Mouse (Mus musculus): ENCODE measurements at regions not wholly inside any gene's neighbourhood (a gene's known extent, or its start where the extent isn't known, plus 50 kb on each side); places are given as distances from the start of the nearest gene placed in this dataset.
"Not testable (repeated sequence)": the region's sequence is repeated elsewhere in the genome, so short reads cannot be mapped to it uniquely, and the experiment has no call there.

DNA sequence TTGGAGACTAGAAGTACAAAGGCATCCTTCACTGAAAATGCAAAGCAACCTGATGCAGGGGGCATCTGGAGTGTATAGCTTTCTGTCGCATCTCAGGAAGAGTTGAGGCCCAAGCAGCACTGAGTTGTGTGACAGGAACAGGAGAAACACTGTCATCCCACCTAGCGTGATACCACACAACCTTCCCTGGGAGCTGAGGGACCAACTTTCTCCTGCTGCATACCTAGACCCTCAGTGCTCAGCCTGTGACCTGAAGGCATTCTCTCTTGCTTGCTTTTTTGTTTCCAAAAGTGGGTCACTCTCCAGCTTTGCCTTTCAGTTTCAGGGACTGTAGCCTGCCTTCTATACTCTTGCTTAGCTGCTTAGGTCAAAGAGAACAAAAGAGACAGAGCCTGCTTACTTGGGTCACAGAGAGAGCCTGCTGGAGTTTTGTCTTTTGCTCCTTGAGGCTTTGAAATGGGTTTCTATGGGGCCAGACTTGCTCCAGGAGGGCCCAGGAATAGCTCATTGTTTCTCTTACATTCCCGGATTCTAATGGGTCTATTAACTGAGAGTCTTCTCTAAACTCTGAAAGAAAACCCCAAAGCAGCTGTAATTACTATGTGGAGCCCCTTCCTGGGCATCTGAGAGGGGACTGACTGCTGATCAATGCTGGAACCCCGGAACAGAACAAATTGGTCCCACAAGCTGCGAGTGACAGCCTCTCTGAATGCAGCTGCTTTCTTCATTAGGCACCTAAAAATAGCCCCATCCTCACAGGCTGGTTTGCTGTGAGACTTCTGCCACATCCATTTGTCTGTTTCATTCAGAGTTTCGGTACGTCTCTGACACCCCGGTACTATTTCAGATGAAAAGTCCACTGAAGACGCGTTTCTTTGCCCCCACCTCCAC lies 73.9 kb upstream of the Atxn1 start:
- peak in 1 of 2 experiments; percentile 40 for DNase-seq (ENCODE audit: low spot score in 2 of 2)

DNA sequence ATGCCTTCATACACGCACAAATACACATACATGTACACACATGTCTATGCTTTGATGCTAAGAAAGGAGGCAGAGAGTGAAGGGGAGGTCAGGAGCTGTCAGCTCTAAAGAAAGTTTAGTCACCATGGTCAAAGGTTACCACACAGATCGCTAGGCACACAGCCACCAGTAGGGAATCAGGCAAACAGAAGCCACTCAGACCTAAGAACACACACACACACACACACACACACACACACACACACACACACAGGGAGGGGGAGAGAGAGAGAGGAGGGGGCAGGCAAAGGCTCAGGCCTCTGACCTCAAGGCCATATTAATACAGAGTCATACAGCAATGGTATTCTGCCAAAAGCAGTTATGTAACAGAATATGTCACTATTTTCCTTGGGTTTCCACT lies 67.5 kb upstream of the Atxn1 start:
- DNase-seq (ENCODE audit: low spot score in 2 of 2) = no peak

DNA sequence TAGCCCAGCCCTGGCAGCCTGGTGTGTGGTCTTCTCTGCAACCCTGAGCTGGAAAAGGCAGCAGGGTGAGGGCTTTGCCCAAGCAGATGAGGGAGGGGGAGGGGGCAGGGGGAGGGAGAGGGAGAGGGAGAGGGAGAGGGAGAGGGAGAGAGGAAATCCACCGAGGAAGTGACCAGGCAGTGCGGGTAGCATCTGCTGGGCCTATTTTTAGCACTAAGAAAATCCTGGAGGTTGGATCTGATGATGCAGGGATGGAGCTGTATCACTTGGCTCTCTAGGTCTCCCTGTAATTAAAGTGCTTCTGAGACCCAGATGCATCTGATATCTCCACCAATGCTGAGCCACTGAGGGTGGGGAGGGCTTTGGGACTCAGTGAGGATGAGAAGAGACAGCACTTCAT lies 61.2 kb upstream of the Atxn1 start:
- DNase-seq (ENCODE audit: low spot score in 2 of 2) = no peak

DNA sequence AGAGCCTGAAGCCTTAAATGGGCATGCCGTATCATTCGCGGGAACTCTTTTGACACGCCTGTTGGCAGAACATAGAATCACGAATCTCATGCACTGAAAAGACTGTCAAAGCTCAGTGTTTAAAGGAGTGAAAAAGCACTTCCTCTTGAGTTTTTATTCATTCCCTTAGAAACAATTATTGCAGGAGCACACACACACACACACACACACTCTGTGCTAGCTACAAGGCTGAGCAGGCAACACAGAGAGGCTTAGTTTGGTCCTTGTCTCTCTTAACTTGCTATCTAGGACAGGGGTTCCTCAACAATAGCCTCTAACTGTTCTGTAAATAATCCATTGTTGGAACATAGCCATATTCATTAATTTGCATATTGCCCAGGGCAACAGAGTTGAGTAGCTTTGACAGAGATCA lies 58.8 kb upstream of the Atxn1 start:
- DNase-seq (ENCODE audit: low spot score in 2 of 2) = no peak

DNA sequence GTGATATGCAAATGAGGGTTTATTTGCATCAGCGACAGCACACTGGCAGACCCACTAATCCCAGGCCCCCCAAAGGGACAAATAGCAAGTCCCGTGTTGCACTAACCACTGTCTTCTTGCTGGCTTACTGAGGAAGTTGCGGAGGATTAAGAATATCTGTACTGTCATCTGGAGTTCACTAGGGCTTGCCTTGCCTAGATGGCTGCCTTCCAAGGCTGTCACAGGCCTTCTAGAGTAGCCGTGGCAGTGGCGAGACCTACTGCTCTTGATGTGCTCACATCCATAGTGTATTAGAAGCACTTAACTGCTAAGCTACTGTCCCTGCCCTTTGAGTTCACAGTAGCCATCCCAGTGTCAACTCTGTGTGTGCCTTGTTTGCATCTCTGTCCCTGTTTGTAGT lies 58.4 kb upstream of the Atxn1 start:
- DNase-seq (ENCODE audit: low spot score in 2 of 2) = no peak

DNA sequence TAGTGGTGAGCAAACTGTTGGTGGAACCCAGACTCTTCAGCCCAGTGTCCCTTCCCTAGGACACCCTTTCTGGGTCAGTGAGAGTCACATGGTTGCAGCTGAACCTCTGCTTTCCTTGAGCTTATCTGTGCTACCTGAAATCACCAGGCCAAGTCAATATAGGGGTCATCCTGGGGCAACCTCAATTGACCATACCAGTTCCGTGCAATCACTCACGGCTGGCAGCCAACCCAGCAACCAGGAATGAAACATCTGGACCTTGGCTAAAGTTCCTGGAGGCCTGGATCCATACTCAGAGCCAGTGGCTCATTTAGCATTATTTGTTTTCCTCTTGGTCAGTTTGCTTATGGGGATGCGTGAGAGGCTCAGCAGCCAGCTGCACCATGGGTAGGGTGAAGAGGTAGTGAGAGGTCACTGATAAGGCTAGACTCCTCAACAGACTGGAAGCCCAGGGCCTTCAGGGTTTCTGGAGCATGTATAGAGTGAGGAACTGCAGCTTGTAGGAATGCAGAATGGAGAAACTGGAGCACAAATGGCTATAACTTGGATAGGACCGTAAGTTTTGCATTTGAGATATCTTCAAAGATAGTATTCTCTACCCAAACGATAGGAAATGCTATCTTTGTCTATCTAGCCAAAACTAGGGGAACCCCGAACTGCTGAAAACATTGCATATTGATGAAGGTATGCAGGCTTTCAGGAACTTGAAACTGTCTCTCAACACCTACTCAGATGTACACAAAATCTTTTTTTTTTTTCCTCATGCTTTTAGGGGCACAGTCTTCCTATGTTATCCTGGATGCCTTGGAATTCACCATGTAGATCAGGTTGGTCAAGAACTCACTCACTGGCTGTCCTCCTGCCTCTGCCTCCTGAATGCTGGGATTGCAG lies 56.4 kb upstream of the Atxn1 start:
- DNase-seq (ENCODE audit: low spot score in 2 of 2) = no peak

DNA sequence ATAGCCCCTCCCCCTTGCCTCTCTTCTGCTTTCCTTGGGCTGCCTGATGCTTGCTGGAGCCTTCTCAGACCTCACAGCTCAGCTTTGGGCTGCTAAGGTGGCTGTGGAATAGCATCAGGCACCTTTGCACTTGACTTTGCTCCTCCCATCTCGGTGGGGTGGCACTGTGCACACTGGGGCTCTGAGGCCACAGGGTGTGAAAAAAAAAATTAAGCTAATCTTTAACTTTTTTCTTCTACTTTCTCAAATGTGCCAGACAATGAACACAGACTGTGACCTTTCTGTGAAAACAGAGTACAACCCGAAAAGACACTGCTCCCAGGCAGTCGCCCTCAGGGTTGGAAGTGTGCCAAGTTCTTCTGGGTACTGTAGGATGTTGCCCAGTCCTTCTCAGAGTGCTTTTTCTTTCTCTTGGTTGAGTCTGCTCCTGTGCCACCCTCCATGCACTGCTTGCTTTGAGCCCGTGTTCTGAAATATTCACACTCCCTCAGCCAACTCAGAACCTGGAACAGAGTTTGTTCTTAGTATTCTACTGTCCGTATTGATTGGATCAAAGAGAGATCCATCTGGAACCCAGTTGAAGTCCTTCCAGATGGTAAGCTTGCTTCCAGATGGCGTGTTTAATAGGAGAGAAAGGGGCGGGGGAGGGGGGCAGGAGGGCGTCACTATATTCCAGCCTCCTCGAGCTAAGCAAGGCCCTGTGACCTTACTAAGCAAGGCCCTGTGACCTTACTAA lies 54.8 kb upstream of the Atxn1 start:
- peak in 1 of 2 experiments; percentile 58 for DNase-seq (ENCODE audit: low spot score in 2 of 2)

DNA sequence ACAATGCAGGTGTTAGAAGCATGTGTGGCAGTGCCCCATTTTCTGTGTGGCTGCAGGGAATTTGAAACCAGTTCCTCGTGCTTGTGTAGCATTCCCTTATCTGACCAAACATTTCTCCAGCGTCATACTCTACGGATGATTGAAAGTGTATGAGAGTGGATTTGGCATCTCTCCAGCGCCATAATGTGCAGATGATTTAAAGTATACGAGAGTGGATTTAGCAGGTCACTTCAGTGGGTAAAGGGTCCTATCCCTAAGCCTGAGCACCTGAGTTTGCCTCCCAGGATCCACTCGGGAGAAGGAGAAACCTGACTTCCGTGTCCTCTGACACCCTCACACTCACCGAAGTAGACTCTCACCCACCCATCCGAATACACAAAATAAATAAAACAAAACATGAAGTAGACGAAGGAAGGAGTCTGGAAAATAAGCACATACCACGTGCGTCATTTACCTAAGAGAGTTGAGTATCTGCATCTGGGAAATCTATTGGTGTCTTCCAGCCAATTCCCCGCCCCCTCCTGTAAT lies 54.2 kb upstream of the Atxn1 start:
- no peak for DNase-seq (ENCODE audit: low spot score in 2 of 2)

DNA sequence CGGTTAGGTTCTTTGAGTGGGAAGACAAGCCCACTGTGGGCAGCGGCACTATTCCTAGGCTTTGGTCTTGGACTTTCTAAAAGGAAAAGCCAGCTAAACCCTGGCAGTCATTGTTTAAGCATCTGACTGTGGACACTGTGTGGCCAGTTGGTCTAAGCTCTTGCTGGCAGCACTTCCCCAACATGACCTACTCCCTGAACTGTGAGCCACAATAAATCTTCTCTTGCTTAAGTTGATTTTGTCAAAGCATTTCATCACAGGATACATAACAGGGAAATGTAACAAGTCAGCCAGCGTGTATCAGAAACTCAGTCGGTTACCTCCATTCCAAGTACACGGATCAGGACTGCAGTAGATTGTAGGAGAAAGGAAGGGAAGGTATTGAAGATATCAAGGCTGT lies 52.9 kb upstream of the Atxn1 start:
- no peak for DNase-seq (ENCODE audit: low spot score in 2 of 2)

DNA sequence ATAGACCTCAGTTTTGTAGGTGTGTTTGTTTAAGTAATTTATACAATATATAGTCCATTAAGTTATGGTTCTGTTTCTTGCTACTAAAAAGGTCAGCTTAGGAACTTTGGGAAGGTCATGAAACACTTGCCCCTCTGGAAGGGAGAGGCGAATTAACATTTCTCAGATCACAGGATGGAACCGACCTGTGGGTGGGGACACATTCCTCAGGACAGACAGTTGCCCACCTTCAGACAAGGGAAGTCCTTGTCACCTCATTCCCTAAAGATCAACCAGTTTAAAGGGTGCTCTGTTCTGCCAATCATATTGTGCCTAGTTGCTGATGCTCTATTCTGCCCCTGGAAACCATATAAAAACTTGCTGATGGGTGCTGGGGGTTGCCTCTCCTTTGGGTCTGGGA lies 52.2 kb upstream of the Atxn1 start:
- not testable (repeated sequence) for DNase-seq (ENCODE audit: low spot score in 2 of 2)

DNA sequence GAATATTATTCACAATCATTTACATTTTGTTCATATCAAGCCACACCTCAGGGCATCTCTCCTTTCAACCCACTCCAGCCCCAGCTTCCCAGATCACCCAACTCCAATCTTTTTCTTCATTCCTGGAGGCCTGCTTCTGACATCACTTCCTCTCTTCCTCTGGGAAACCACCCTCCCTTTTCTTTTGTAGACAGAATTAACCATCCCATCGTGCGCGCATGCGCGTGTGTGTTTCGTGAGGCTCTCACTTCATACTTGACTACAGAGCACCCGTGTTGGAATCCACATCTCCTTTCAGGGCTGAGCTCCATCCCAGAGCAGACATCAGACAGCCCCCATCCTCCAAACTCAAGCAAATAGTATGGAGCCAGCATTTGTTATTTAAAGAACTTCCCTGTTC lies 50.4 kb upstream of the Atxn1 start:
- no peak for DNase-seq (ENCODE audit: low spot score in 2 of 2)

DNA sequence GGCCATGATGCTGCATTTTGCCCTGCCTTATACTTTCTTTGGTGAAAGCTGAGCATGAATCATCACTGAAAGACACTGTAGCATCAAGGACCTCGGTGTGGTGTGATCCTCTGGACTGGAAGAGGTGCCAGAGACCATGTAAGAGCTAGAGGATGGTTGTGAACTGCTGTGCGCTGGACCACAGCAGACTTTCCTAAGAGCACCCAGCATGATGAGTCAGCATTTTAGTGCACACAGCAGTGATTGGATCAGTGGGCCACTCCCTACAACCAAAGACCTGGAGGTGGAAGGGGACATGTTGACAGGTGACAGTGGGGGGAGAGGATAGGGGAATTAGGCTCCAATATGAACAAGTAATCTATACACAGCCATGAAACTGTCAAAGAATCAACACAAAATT lies 49.8 kb upstream of the Atxn1 start:
- DNase-seq (ENCODE audit: low spot score in 2 of 2) = no peak

All from layer of hippocampus, postnatal 10 days (tissue).